Mouse (Mus musculus) liver, embryonic 16.5 days (tissue): ENCODE measurements around the gene Tppp. TPM values are rescaled to one million over a fixed set of nuclear protein-coding genes. Genes with fewer than 3 reads are reported as not detected.
A peak's percentile ranks its signal among the peaks of the same experiment; 100 is the strongest.

Experiments used
- ATAC-seq: fragments of 200-750 bp; cut with Nextera tagmentation; 2 replicates; pipeline ENCODE4 v1.8.0; 2017; ENCODE audit warnings: low read depth, mild to moderate bottlenecking, moderate number of reproducible peaks, moderate library complexity
- H3K27ac ChIP-seq: fragments of 300-500 bp; sonication (generic); 2 replicates; pipeline ENCODE4 v1.5.1; 2014; ENCODE audit warnings: mild to moderate bottlenecking, low read length
- H3K27me3 ChIP-seq: fragments of 300-500 bp; sonication (generic); 2 replicates; pipeline ENCODE4 v1.6.1; 2014; ENCODE audit warnings: low read depth, low read length, mixed read lengths; ENCODE audit not compliant: control insufficient read depth, insufficient read depth
- H3K36me3 ChIP-seq: fragments of 300-500 bp; sonication (generic); 2 replicates; pipeline ENCODE4 v1.6.1; 2014; ENCODE audit warnings: mild to moderate bottlenecking; ENCODE audit not compliant: control insufficient read depth, insufficient read depth
- H3K4me1 ChIP-seq: fragments of 300-500 bp; sonication (generic); 2 replicates; pipeline ENCODE4 v1.6.1; 2014; ENCODE audit warnings: low read depth, low read length, mixed read lengths; ENCODE audit not compliant: control insufficient read depth
- H3K4me2 ChIP-seq: fragments of 300-500 bp; sonication (generic); 2 replicates; pipeline ENCODE4 v1.6.1; 2014; ENCODE audit warnings: low read depth, low read length, mixed read lengths
- H3K4me3 ChIP-seq: fragments of 300-500 bp; sonication (generic); 2 replicates; pipeline ENCODE4 v1.5.1; 2014; ENCODE audit warnings: low read depth, mild to moderate bottlenecking, low read length
- H3K9ac ChIP-seq: fragments of 300-500 bp; sonication (generic); 2 replicates; pipeline ENCODE4 v1.6.1; 2014; ENCODE audit warnings: low read depth, low read length
- H3K9me3 ChIP-seq: fragments of 300-500 bp; sonication (generic); replicated peaks from 2 replicates; pipeline ENCODE4 v1.6.1; 2016; ENCODE audit warnings: low read length; ENCODE audit not compliant: control insufficient read depth
- WGBS: fragments of 180-500 bp; shearing (Covaris S2); extraction: QIAGEN DNeasy Blood & Tissue Kit; methylation state at CpG from one replicate; pipeline ENCODE4 v1.1.7; 2014; ENCODE audit not compliant: insufficient replicate concordance; 5-methylcytosine and 5-hydroxymethylcytosine counted together
- polyA plus RNA-seq: library from polyadenylated mRNA; unstranded; fragments of >200 nt; fragmentation: Nextera tagmentation; extraction: Ambion mirVana; gene quantifications from 2 replicates; pipeline ENCODE4 v1.2.1, GENCODE M21; 2015

Tppp gene
- polyA plus RNA-seq, 1 experiment from 2014 or later = 0.61 TPM

DNA sequence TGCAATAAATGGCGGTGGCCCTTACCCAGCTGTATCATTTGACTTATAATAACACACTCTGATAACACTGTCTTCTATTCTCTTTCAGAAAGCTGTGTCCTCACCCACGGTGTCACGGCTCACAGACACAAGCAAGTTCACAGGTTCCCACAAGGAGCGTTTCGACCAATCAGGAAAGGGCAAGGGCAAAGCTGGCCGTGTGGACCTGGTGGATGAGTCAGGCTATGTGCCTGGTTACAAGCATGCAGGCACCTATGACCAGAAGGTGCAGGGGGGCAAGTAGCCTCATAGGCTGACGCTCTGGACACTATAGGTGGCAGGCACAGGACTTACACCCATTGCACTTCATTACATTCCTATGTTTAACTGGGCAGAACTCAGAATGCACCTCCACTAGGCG is 21.9 kb downstream of the Tppp start:
- no peaks in the 10 kb centered on the region for H3K4me1 ChIP-seq
- H3K4me3 ChIP-seq = no peak overlapping the region
- H3K36me3 ChIP-seq = no peaks in the 10 kb centered on the region
- no peak overlapping the region for H3K9ac ChIP-seq
- H3K27ac ChIP-seq = no peak overlapping the region
- ATAC-seq = no peak
- H3K27me3 ChIP-seq = no peaks in the 10 kb centered on the region
- no peaks in the 10 kb centered on the region for H3K9me3 ChIP-seq
- 65% methylated on average over 8 of the region's 8 CpGs for WGBS
- no peak overlapping the region for H3K4me2 ChIP-seq

- no peaks in the 10 kb centered on the region for H3K9me3 ChIP-seq
- no peaks in the 10 kb centered on the region for H3K4me1 ChIP-seq
- H3K27ac ChIP-seq = no peak overlapping the region
- H3K4me3 ChIP-seq = no peak overlapping the region
- peaks cover 2% of the 10 kb centered on the region; the same call in 1 of the 2 replicates for H3K36me3 ChIP-seq
- H3K4me2 ChIP-seq = no peak overlapping the region
- no peak for ATAC-seq
- no peaks in the 10 kb centered on the region for H3K27me3 ChIP-seq
- 67% methylated on average over 2 of the region's 2 CpGs for WGBS
- H3K9ac ChIP-seq = no peak overlapping the region
These were observed 25.5 kb downstream of the Tppp start for GRCm38 (mm10) chr13:74034756-74035155.

DNA sequence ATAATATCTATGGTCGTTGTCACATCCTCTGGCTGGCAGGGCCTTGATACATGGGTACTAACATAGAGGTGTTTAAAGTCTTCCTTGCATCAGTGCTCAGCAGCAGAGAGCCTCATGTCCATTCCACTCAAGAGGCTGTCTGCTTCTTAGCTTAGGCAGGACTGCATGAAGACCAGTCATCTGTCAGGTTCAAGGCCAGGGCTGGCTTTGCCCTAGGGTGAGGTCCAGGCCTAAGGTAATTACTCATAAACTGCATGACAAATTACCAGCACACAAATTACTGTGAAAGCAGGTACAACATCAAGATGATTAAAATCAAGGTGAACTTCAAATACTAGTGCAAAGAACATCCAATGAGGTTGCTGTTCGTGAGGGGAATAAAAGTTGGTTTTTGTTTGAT is 26.6 kb downstream of the Tppp start:
- no peak overlapping the region for H3K4me2 ChIP-seq
- WGBS = 81% methylated on average over 2 of the region's 2 CpGs
- no peaks in the 10 kb centered on the region for H3K9me3 ChIP-seq
- no peak overlapping the region for H3K9ac ChIP-seq
- no peaks in the 10 kb centered on the region for H3K27me3 ChIP-seq
- H3K4me1 ChIP-seq = no peaks in the 10 kb centered on the region
- H3K27ac ChIP-seq = no peak overlapping the region
- peaks cover 4% of the 10 kb centered on the region; the same call in 1 of the 2 replicates for H3K36me3 ChIP-seq
- H3K4me3 ChIP-seq = no peak overlapping the region
- no peak for ATAC-seq

DNA sequence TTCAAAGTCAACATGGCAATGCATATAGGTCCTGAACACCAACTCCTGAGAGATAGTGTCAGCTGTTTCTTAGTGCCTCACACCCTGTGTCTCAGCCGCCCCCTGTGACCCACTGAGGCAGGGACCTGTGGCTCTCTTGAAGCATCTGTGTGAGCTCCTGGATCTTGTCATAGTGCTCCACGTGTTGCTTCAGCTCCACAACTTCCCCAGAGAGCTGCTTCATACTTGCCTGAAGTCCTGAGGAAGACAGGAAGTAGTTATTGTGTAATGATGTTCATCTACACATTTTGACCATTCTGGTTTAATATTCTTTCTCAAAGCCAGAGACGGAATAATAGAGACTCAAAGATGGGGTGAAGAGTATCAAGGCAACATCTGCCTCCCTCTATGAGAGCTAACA is 30.7 kb downstream of the Tppp start:
- Histone ChIP-seq H3K9me3 (no peaks in the 10 kb centered on the region), H3K27me3 (no peaks in the 10 kb centered on the region), H3K27ac (no peak overlapping the region), H3K9ac (no peak overlapping the region), H3K4me2 (no peak overlapping the region), H3K4me1 (no peaks in the 10 kb centered on the region), H3K36me3 (peaks cover 5% of the 10 kb centered on the region; the same call in 1 of the 2 replicates), H3K4me3 (no peak overlapping the region)
- 56% methylated on average over 3 of the region's 3 CpGs for WGBS
- ATAC-seq = no peak

- Histone ChIP-seq H3K4me2 (no peak overlapping the region), H3K9me3 (no peaks in the 10 kb centered on the region), H3K27ac (no peak overlapping the region), H3K4me3 (no peak overlapping the region), H3K4me1 (peaks cover 2% of the 10 kb centered on the region; the same call in 1 of the 2 replicates), H3K27me3 (no peaks in the 10 kb centered on the region), H3K9ac (no peak overlapping the region), H3K36me3 (peaks cover 2% of the 10 kb centered on the region; the same call in 1 of the 2 replicates)
- 72% methylated on average over 1 of the region's 1 CpGs for WGBS
- ATAC-seq = no peak
These were observed 47.0 kb downstream of the Tppp start for GRCm38 (mm10) chr13:74056194-74056593.

DNA sequence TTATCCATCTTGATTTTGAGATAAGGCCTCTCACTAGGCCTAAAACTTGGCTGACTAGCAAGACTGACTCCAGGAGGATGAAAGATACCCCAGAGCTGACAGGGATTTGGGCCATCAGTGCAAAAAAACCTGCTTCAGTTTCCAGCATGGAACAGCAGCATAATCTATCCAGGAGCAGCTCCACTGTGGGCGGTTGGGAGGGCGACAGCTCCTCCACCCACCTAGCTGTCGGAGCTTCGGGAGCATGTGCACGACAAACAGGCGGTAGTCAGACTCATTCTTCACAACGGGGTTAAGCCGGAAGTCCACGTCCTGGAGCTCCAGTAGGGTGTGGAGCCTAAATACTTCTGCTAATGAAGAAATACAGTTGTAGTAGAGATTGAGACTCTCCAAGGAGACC is 48.9 kb downstream of the Tppp start:
- ATAC-seq = no peak
- Histone ChIP-seq H3K9ac (no peak overlapping the region), H3K27ac (no peak overlapping the region), H3K4me2 (no peak overlapping the region), H3K9me3 (no peaks in the 10 kb centered on the region), H3K27me3 (no peaks in the 10 kb centered on the region), H3K4me1 (peaks cover 5% of the 10 kb centered on the region; the same call in 1 of the 2 replicates), H3K36me3 (no peaks in the 10 kb centered on the region), H3K4me3 (no peak overlapping the region)
- WGBS = 91% methylated on average over 9 of the region's 9 CpGs

DNA sequence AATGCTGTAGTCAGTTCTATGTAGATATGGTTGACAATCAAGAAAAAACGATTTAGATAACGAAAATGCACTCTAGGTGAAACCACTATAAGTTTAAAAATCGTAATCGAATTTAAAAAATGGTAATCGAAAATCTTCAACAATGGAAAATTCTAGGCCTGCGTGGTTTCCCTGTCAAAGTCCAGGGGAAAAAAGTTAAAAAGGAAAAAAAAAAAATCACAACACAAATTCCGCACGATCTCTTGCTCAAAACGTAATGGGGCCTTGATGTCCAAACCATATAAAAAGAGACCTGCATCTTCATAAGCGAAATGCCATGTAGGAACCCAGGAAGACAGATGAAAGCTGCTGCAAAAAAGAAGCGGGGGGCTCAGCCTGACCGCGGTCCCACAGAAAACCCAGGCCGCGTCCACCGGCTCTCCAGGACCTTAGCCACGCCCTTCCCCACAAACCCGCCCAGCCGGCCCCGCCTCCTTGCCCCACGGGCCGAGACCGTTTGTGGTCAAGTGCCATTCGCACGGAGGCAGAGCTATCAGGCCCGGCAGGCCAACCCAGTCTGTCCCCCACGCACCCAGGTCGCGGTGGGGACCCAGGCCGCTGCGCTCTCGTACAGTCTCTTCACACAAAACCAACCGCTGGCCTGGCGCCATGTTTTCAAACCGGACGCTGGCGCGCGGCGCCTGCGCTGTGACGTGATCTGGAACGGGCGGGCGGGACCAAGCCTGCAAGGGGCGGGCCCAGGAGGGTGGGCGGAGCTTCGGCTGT is 52.6 kb downstream of the Tppp start, which contains the start of gene Cep72:
TSS of gene Cep72 (minus strand) at position 687 of the 765 bp plus-strand sequence.
- Histone ChIP-seq H3K9ac (peak within 1 kb of the TSS; percentile 92), H3K4me2 (peak within 1 kb of the TSS; percentile 76), H3K9me3 (no peaks in the 10 kb centered on the region), H3K27ac (peak within 1 kb of the TSS; percentile 92), H3K27me3 (no peaks in the 10 kb centered on the region), H3K36me3 (no peaks in the 10 kb centered on the region), H3K4me3 (peak within 1 kb of the TSS; percentile 95), H3K4me1 (peaks cover 15% of the 10 kb centered on the region)
- WGBS = 3% methylated on average over 43 of the region's 48 CpGs
- ATAC-seq = peak; percentile 97

DNA sequence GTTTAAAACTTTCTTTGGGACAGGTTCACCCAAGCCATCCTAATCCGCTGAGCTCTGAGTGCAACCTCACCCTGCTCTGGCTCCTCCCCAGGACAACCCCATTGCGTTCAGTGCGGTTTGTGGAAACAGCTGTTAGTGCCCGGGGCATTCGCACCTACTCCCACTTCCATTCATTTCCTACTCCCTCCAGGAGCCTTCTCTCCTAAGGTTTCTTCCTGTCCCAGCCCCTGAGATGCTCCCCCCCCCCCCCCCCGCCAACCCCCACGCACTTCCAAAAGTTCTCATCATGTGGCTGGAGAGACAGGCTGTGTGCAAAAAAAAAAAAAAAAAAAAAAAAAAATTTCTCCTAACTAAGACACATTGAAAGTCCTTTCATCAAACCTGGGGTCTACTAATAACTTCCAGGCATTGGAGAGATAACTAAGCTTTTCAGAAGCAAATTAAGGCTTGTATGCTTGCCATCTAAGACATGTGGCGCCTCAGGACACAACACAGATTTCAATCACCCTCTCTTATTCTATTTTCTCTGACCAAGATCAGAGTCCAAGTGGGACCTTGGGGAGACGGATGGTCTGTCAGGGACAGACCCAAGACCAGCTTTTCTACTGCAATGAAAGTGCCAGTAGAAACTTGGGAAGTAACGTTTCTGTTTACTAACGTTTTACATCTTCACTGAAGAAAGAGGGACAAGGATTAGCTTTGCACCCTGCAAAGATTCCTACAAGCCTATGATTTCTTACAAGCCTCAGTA is 53.3 kb downstream of the Tppp start:
- Histone ChIP-seq H3K27me3 (no peaks in the 10 kb centered on the region), H3K4me1 (peaks cover 15% of the 10 kb centered on the region), H3K27ac (peak overlapping the region; percentile 92; the same call in 1 of the 2 replicates), H3K9me3 (no peaks in the 10 kb centered on the region), H3K4me3 (peak overlapping the region; percentile 95), H3K9ac (peak overlapping the region; percentile 92), H3K4me2 (peak overlapping the region; percentile 76), H3K36me3 (no peaks in the 10 kb centered on the region)
- WGBS = 30% methylated on average over 10 of the region's 11 CpGs
- no peak for ATAC-seq
